Mouse (Mus musculus): ENCODE results near the gene Drc7.
"Not testable (repeated sequence)": the region's sequence is repeated elsewhere in the genome, so short reads cannot be mapped to it uniquely, and the experiment has no call there.

Drc7 gene

GRCm38 (mm10) chr8:95054927-95055510, at the start of gene Drc7:
Gene Drc7, plus strand, starts transcription at chr8:95055103.
- no peak for DNase-seq

- DNase-seq: no peak
Measured at GRCm38 (mm10) chr8:95012442-95012919, 42.4 kb upstream of the Drc7 start.

GRCm38 (mm10) chr8:95015866-95016265, 39.0 kb upstream of the Drc7 start:
- DNase-seq: no peak

- DNase-seq: no peak
Measured at GRCm38 (mm10) chr8:95016684-95017083, 38.2 kb upstream of the Drc7 start.

GRCm38 (mm10) chr8:95017451-95017850, 37.5 kb upstream of the Drc7 start, which contains the start of gene Adgrg3:
Gene Adgrg3, plus strand, starts transcription at chr8:95017692.
- no peak for DNase-seq

- DNase-seq: no peak
Measured at GRCm38 (mm10) chr8:95017969-95018635, 36.8 kb upstream of the Drc7 start.

- DNase-seq: no peak
Measured at GRCm38 (mm10) chr8:95020293-95020777, 34.6 kb upstream of the Drc7 start.

- no peak for DNase-seq
Measured at GRCm38 (mm10) chr8:95020821-95021220, 34.1 kb upstream of the Drc7 start.

- no peak for DNase-seq
Measured at GRCm38 (mm10) chr8:95023201-95023600, 31.7 kb upstream of the Drc7 start.

- no peak for DNase-seq
Measured at GRCm38 (mm10) chr8:95024387-95024786, 30.5 kb upstream of the Drc7 start.

GRCm38 (mm10) chr8:95025421-95025820, 29.5 kb upstream of the Drc7 start:
- DNase-seq: no peak

- DNase-seq: not testable (repeated sequence)
Measured at GRCm38 (mm10) chr8:95028391-95028790, 26.5 kb upstream of the Drc7 start.

GRCm38 (mm10) chr8:95037106-95037925, 17.6 kb upstream of the Drc7 start:
- DNase-seq: no peak

GRCm38 (mm10) chr8:95041883-95042784, 12.8 kb upstream of the Drc7 start:
- no peak for DNase-seq

GRCm38 (mm10) chr8:95044811-95045210, 10.1 kb upstream of the Drc7 start:
- DNase-seq: no peak

- DNase-seq: no peak
Measured at GRCm38 (mm10) chr8:95046982-95047381, 7.9 kb upstream of the Drc7 start.

GRCm38 (mm10) chr8:95047884-95048680, 6.8 kb upstream of the Drc7 start:
- DNase-seq: no peak

- DNase-seq: no peak
Measured at GRCm38 (mm10) chr8:95049636-95050035, 5.3 kb upstream of the Drc7 start.

GRCm38 (mm10) chr8:95054438-95054837, 465 bp upstream of the Drc7 start:
- no peak for DNase-seq

GRCm38 (mm10) chr8:95056414-95056813, 1.5 kb downstream of the Drc7 start:
- DNase-seq: no peak

GRCm38 (mm10) chr8:95058661-95059060, 3.8 kb downstream of the Drc7 start:
- DNase-seq: no peak

Measured in cerebellum, adult 11 months (tissue).